Mouse (Mus musculus): ENCODE measurements at regions not wholly inside any gene's neighbourhood (a gene's known extent, or its start where the extent isn't known, plus 50 kb on each side); places are given as distances from the start of the nearest gene placed in this dataset.

GRCm38 (mm10) chr5:35332001-35332400, 53.9 kb downstream of the Adra2c start:
- WGBS: 40% methylated on average over 4 of the region's 4 CpGs
- ATAC-seq (ENCODE audit: insufficient number of reproducible peaks, low FRiP score, low TSS enrichment, low read depth): no peak
- no peaks in the 10 kb centered on the region for H3K4me1 ChIP-seq
- no peak overlapping the region for H3K4me3 ChIP-seq
- no peak overlapping the region for H3K4me2 ChIP-seq
- H3K36me3 ChIP-seq: no peaks in the 10 kb centered on the region
- no peaks in the 10 kb centered on the region; the same call in 1 of the 2 replicates for H3K27me3 ChIP-seq
- no peak overlapping the region for H3K27ac ChIP-seq
- no peak overlapping the region for H3K9ac ChIP-seq
- H3K9me3 ChIP-seq: no peaks in the 10 kb centered on the region

GRCm38 (mm10) chr5:35334416-35335059, 54.4 kb upstream of the Hmx1 start:
- 80% methylated on average over 9 of the region's 9 CpGs for WGBS
- H3K27ac ChIP-seq: no peak overlapping the region
- H3K9ac ChIP-seq: no peak overlapping the region
- H3K27me3 ChIP-seq: no peaks in the 10 kb centered on the region; the same call in 1 of the 2 replicates
- no peaks in the 10 kb centered on the region for H3K4me1 ChIP-seq
- 0 out of 2 replicates have a peak, but pooled peaks have one; percentile 52 for ATAC-seq (ENCODE audit: insufficient number of reproducible peaks, low FRiP score, low TSS enrichment, low read depth)
- H3K4me3 ChIP-seq: no peak overlapping the region
- H3K4me2 ChIP-seq: no peak overlapping the region
- no peaks in the 10 kb centered on the region for H3K9me3 ChIP-seq
- H3K36me3 ChIP-seq: no peaks in the 10 kb centered on the region

DNA sequence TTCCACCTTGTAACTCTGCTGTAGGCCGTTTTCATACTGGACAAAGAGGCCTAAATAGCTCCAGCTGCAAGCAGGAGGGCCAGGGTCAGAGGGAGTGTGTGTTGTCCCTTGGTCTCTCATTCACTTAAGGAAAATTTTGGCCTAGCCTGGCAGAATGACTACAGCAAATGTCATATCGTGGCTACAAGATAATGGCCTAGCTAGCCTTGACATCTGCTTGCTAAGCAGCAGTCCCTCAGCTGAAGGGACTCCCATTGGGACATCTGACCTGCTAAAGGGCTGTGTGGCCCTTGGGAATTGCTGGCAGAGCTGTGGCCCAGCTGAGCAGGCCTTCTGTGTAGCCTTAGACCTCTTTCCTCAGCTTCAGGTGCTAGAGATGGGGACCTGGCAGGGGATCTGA, 53.8 kb upstream of the Hmx1 start:
- Histone ChIP-seq H3K36me3 (no peaks in the 10 kb centered on the region), H3K4me1 (no peaks in the 10 kb centered on the region), H3K9ac (no peak overlapping the region), H3K27me3 (no peaks in the 10 kb centered on the region; the same call in 1 of the 2 replicates), H3K4me3 (no peak overlapping the region), H3K27ac (no peak overlapping the region), H3K9me3 (no peaks in the 10 kb centered on the region), H3K4me2 (no peak overlapping the region)
- 52% methylated on average over 2 of the region's 2 CpGs for WGBS
- ATAC-seq (ENCODE audit: insufficient number of reproducible peaks, low FRiP score, low TSS enrichment, low read depth): no peak

All from limb, embryonic 15.5 days (tissue).